ENCODE assay signal across 24 mouse cellular contexts in the genomic region with DNA sequence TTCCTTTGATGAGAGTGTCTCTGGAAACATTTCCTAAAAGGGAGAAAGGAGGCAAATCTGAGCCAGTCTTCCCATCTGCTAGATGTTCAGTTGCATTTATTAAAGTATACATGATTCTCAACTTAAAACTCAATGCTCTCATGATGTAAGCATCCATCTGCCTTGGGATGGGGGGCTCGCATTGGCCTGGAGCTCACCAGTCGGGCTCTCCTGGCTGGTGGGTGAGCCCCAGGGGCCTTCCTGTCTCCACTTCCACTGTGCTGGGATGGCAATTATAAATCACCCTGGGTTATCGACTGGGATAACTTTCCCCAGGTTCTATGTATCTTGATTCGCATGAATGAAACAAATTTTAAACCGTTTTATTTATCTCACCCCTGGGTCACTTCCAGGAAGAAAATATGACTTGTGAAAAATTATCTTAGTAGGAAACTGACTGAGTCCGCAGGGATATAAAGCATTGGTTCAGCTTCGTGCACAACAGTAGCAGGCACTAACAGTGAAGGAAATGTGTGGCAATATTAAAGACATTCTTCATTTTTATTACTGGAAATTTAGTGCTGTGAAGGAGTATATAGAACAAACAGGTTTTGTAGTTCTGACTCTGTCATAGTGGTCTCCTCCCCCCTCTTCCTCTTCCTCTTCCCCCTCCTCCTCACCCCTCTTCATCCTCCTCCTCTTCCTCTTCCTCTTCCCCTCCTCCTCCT. TPM values are rescaled to one million over a fixed set of nuclear protein-coding genes. Genes with fewer than 3 reads are reported as not detected.
DNase-seq lines count a peak whose midpoint lies in the region; ATAC-seq and TF ChIP-seq lines count a peak whose summit lies in the region.
"Had no signal": no experiment of that assay in that cellular context is flagged by ENCODE, and none has a peak within 500 bp of the region (broad histone marks: within the 10 kb centered on the region; RNA-seq: fewer than 3 reads in every experiment).

No protein-coding gene starts in this region.

- no peak overlapping the region for H3K4me2 ChIP-seq in heart, embryonic 13.5 days
- no peak overlapping the region for H3K4me2 ChIP-seq in hindbrain, embryonic 15.5 days
- no peak overlapping the region for H3K4me2 ChIP-seq in hindbrain, embryonic 11.5 days (replicated peaks; ENCODE audit: low read depth, low read length)
- H3K4me2 ChIP-seq in stomach, embryonic 15.5 days: no peak overlapping the region
- H3K4me2 ChIP-seq in stomach, postnatal 0 days (replicated peaks; ENCODE audit: low read depth): no peak overlapping the region

- no peak for TF ChIP-seq EP300 in stomach, postnatal 0 days (optimal IDR thresholded peaks at IDR 0.05)

- no peak for TF ChIP-seq CTCF in stomach, postnatal 0 days (IDR thresholded peaks at IDR 0.05; ENCODE audit: low read depth)

- H3K4me1 ChIP-seq in heart, embryonic 13.5 days: peaks cover 21% of the 10 kb centered on the region
- no peaks in the 10 kb centered on the region for H3K4me1 ChIP-seq in hindbrain, embryonic 15.5 days (replicated peaks)
- no peaks in the 10 kb centered on the region for H3K4me1 ChIP-seq in hindbrain, embryonic 11.5 days (replicated peaks; ENCODE audit: control insufficient read depth, insufficient read depth, low read length)
- H3K4me1 ChIP-seq in stomach, embryonic 15.5 days: no peaks in the 10 kb centered on the region
- no peaks in the 10 kb centered on the region for H3K4me1 ChIP-seq in stomach, postnatal 0 days (replicated peaks; ENCODE audit: control insufficient read depth, insufficient read depth)

- no peak overlapping the region for H3K4me3 ChIP-seq in heart, embryonic 13.5 days
- H3K4me3 ChIP-seq in hindbrain, embryonic 15.5 days: no peak overlapping the region
- H3K4me3 ChIP-seq in hindbrain, embryonic 11.5 days (ENCODE audit: low read depth, low read length): no peak overlapping the region
- H3K4me3 ChIP-seq in stomach, embryonic 15.5 days (replicated peaks): no peak overlapping the region
- H3K4me3 ChIP-seq in stomach, postnatal 0 days (ENCODE audit: low read depth, low read length): no peak overlapping the region
- H3K4me3 ChIP-seq: left cerebral cortex, adult 2 months had no signal

- peaks cover 60% of the 10 kb centered on the region for H3K36me3 ChIP-seq in heart, embryonic 13.5 days
- no peaks in the 10 kb centered on the region for H3K36me3 ChIP-seq in hindbrain, embryonic 15.5 days
- H3K36me3 ChIP-seq in hindbrain, embryonic 11.5 days (ENCODE audit: control insufficient read depth, insufficient read depth, low read length): no peaks in the 10 kb centered on the region
- no peaks in the 10 kb centered on the region for H3K36me3 ChIP-seq in stomach, embryonic 15.5 days
- peaks cover 3% of the 10 kb centered on the region; the same call in 1 of the 2 replicates for H3K36me3 ChIP-seq in stomach, postnatal 0 days (ENCODE audit: control insufficient read depth, insufficient read depth, low read length)

- H3K9ac ChIP-seq in heart, embryonic 13.5 days: no peak overlapping the region
- no peak overlapping the region for H3K9ac ChIP-seq in hindbrain, embryonic 15.5 days
- H3K9ac ChIP-seq in hindbrain, embryonic 11.5 days (ENCODE audit: low read depth, low read length): no peak overlapping the region
- no peak overlapping the region for H3K9ac ChIP-seq in stomach, embryonic 15.5 days
- no peak overlapping the region for H3K9ac ChIP-seq in stomach, postnatal 0 days (ENCODE audit: low read length)
- H3K9ac ChIP-seq: liver, postnatal 0 days had no signal

- ATAC-seq in heart, embryonic 13.5 days (ENCODE audit: extremely low read depth, insufficient number of reproducible peaks, low FRiP score, low TSS enrichment): no peak
- peak; percentile 56; the same call in 1 of the 2 replicates for ATAC-seq in hindbrain, embryonic 15.5 days (ENCODE audit: low FRiP score, low read depth)
- no peak for ATAC-seq in hindbrain, embryonic 11.5 days (ENCODE audit: low FRiP score)
- ATAC-seq in stomach, embryonic 15.5 days (ENCODE audit: insufficient read depth, low FRiP score, low read depth): no peak
- no peak for ATAC-seq in stomach, postnatal 0 days (ENCODE audit: low FRiP score, low TSS enrichment)
- ATAC-seq: liver, postnatal 0 days had no signal

- H3K9me3 ChIP-seq in heart, embryonic 13.5 days: no peaks in the 10 kb centered on the region
- H3K9me3 ChIP-seq in hindbrain, embryonic 15.5 days: no peaks in the 10 kb centered on the region
- H3K9me3 ChIP-seq in hindbrain, embryonic 11.5 days (ENCODE audit: control insufficient read depth, low read length): no peaks in the 10 kb centered on the region
- no peaks in the 10 kb centered on the region for H3K9me3 ChIP-seq in stomach, embryonic 15.5 days
- no peaks in the 10 kb centered on the region for H3K9me3 ChIP-seq in stomach, postnatal 0 days (ENCODE audit: control insufficient read depth, low read length)

- peak overlapping the region; percentile 24 for H3K27ac ChIP-seq in heart, embryonic 13.5 days (replicated peaks)
- H3K27ac ChIP-seq in hindbrain, embryonic 15.5 days (replicated peaks): no peak overlapping the region; the same call in 1 of the 2 replicates
- no peak overlapping the region for H3K27ac ChIP-seq in hindbrain, embryonic 11.5 days (ENCODE audit: low read depth, low read length)
- H3K27ac ChIP-seq in stomach, embryonic 15.5 days: peak overlapping the region; percentile 21; the same call in 1 of the 2 replicates
- no peak overlapping the region for H3K27ac ChIP-seq in stomach, postnatal 0 days (replicated peaks)
- H3K27ac ChIP-seq: left cerebral cortex, adult 2 months had no signal

- 71% methylated on average over 7 of the region's 7 CpGs for WGBS in heart, embryonic 13.5 days
- 66% methylated on average over 7 of the region's 7 CpGs for WGBS in hindbrain, embryonic 15.5 days
- 86% methylated on average over 7 of the region's 7 CpGs for WGBS in hindbrain, embryonic 11.5 days
- WGBS in stomach, embryonic 15.5 days: 62% methylated on average over 7 of the region's 7 CpGs
- 59% methylated on average over 7 of the region's 7 CpGs for WGBS in stomach, postnatal 0 days

- DNase-seq in heart, adult 8-10 months (ENCODE audit: low spot score): no peak
- no peak for DNase-seq in hindbrain, embryonic 11.5 days (ENCODE audit: low spot score)
- DNase-seq in stomach, postnatal 0 days (ENCODE audit: low spot score): no peak
- DNase-seq in telencephalon, adult 2 months (ENCODE audit: low read depth, low spot score): peak; percentile 10
- DNase-seq in lung, adult 18-20 months: no peak
- DNase-seq: adrenal gland, postnatal 36 days; cerebellum, adult 18-20 months; cerebellum, postnatal 25 days; embryo, embryonic 11 days; gastrocnemius, postnatal 10 days; heart, adult 18-20 months; kidney, adult 11 months; kidney, postnatal 10 days; layer of hippocampus, adult 9-11 months; left cerebral cortex, postnatal 4 days; liver, postnatal 0 days; lung, postnatal 14 days; midbrain, embryonic 14.5 days; right cerebral cortex, adult 18-20 months; thymus, adult 2 months had no signal

- H3K27me3 ChIP-seq in heart, embryonic 13.5 days (replicated peaks): no peaks in the 10 kb centered on the region
- H3K27me3 ChIP-seq in hindbrain, embryonic 15.5 days: no peaks in the 10 kb centered on the region
- no peaks in the 10 kb centered on the region for H3K27me3 ChIP-seq in hindbrain, embryonic 11.5 days (ENCODE audit: control insufficient read depth, insufficient read depth, low read length)
- no peaks in the 10 kb centered on the region for H3K27me3 ChIP-seq in stomach, embryonic 15.5 days (replicated peaks)
- no peaks in the 10 kb centered on the region for H3K27me3 ChIP-seq in stomach, postnatal 0 days (ENCODE audit: control insufficient read depth, insufficient read depth, low read length)

RNA-seq across cellular contexts. Expression of a gene that starts 19.0 kb away (rescaled TPM):
- 12.8 and 13.3 TPM in 2 replicates for polyA plus RNA-seq in heart, embryonic 13.5 days (2015; fragmentation: Nextera tagmentation; extraction: Ambion mirVana)
- total RNA-seq in heart, adult 8-10 months (2022): 100 to 1,000 TPM; 229 to 268 (median 246) TPM
- 3.3 and 3.4 TPM in 2 replicates for polyA plus RNA-seq in hindbrain, embryonic 15.5 days (2015; fragmentation: Nextera tagmentation; extraction: Ambion mirVana)
- polyA plus RNA-seq in hindbrain, embryonic 11.5 days (2014; fragmentation: Nextera tagmentation; extraction: Ambion mirVana): 2.1 and 3.4 TPM in 2 replicates
- 12.5 and 17.9 TPM in 2 replicates for polyA plus RNA-seq in stomach, embryonic 15.5 days (2015; fragmentation: Nextera tagmentation; extraction: Ambion mirVana)
- polyA plus RNA-seq in stomach, postnatal 0 days (2015; fragmentation: Nextera tagmentation; extraction: Ambion mirVana): 4.6 and 5.8 TPM in 2 replicates

Comparison
In these comparisons a context has a peak if more than half of its experiments do, and no peak if none do; other contexts are left out.
1. H3K27ac ChIP-seq: peak in heart, embryonic 13.5 days (single experiment) and stomach, embryonic 15.5 days (single experiment); none in hindbrain, embryonic 15.5 days (single experiment), hindbrain, embryonic 11.5 days (single experiment) and stomach, postnatal 0 days (single experiment).